Mouse (Mus musculus): Measurements from ENCODE around the gene Med18.
"Not testable (repeated sequence)": the region's sequence is repeated elsewhere in the genome, so short reads cannot be mapped to it uniquely, and the experiment has no call there.

The Med18 gene

GRCm38 (mm10) chr4:132421556-132421922 lies 42.2 kb downstream of the Med18 start:
- no peak for DNase-seq (ENCODE audit: low read depth, low spot score)

DNA sequence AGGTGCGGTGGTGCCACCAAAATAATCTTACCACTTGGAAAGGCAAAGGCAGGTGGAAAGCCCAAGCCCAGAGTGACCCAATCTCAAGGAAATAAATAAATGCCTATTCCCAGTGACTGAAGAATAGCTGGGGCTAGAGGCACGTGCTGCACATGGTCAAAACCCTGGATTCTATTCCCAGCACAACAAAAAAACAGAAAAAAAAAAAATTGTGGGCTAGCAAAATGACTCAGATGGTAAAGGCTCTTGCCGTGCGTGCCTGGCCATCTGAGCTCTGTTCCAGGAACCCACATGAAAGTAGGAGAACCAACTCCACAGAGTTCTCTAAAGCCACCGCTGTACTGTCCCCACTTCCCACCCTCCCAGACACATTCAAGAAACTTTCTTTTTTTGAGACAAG lies 43.2 kb downstream of the Med18 start:
- no peak for DNase-seq (ENCODE audit: low read depth, low spot score)

DNA sequence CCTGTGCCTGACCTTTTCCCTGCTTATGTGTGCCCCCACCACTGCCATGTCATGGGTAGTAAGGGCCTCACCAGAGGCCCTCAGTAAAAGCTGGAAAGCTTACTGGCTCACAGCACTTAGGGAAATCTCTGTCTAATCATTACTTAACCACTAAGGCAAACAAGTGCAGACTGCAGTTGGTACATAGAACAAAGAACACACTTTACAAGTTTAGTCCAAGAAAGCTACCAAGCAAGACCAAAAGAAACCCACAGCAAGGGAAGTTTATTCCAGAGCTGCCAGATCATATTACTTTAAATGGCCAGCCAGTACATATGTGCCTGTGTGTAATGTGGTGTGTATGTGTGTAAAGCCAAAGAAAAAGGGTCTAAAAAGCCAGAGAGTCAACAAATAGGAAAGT lies 47.8 kb downstream of the Med18 start:
- DNase-seq (ENCODE audit: low read depth, low spot score) = no peak

- DNase-seq (ENCODE audit: low read depth, low spot score) = not testable (repeated sequence)
Observed at GRCm38 (mm10) chr4:132413257-132413656, 50.5 kb downstream of the Med18 start.

- DNase-seq (ENCODE audit: low read depth, low spot score) = no peak
Observed at GRCm38 (mm10) chr4:132411322-132412094, 52.2 kb downstream of the Med18 start.

DNA sequence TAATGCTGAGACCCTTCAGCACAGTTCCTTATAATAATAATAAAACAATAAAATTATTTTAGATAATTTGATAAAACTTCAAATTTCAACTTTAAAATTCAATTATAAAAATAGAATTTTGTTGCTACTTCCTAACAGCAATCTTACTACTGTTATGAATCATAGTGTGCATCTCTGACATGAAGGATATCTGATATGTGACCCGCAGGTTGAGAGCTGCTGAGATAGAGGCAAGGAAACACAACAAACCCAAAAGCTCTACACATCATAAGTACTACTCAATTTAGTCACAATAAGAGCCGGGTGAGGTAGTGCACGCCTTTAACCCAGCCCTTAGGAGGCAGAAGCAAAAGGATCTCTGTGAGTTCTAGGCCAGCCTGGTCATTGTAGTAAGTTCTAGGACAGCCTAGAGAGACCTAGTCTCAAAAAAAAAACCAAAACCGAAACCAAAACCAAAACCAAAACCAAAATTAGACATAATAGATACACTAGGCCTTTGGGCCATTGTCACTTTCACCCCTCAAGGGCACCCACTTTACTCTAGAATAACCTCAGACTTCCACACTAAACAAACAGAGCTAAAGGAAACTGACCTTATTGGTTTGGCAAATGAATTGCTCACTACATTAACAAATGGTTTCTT lies 54.0 kb downstream of the Med18 start:
- no peak for DNase-seq (ENCODE audit: low read depth, low spot score)

Measured in c-Kit-negative CD71-positive TER-119-positive erythroid progenitor cells, embryonic 14.5 days (primary cell).